Mouse (Mus musculus): ENCODE results near the gene Naga. TPM values are rescaled to one million over a fixed set of nuclear protein-coding genes. Genes with fewer than 3 reads are reported as not detected.
A peak's percentile ranks its signal among the peaks of the same experiment; 100 is the strongest.

The Naga gene
- total RNA-seq (2021) (10 to 100 TPM; 22.6 to 27.0 TPM), polyA plus RNA-seq (2012; rRNA removed) (48.3 and 54.3 TPM in 2 replicates)
- long read RNA-seq, transcript Naga-201 (10 exons, 1,913 nt), result major isoform, 18 of 26 reads
- long read RNA-seq, partial matches to known transcripts, result 2 of 26 reads
- long read RNA-seq, other reads (novel, unspliced or antisense), result 5 of 26 reads

GRCm38 (mm10) chr15:82338593-82339112, at the start of gene Naga, which contains the start of the genes Pheta2 and Smdt1:
Gene Naga (minus strand): TSS chr15:82338925.
Gene Pheta2 (plus strand): TSS chr15:82338942.
Gene Smdt1 (plus strand): TSS chr15:82338959.
- intact Hi-C loops (cut with DNase I), result loop anchor here (5.0 kb wide), 1 partner anchor 71 kb away; no protein-coding TSS in a partner anchor
- Histone ChIP-seq H3K79me2 (replicated peaks; ENCODE audit: control insufficient read depth, insufficient read depth, low read length) (no peaks in the 10 kb centered on the region), H3K4me1 (ENCODE audit: control insufficient read depth, insufficient read depth, low read length) (peaks cover 7% of the 10 kb centered on the region), H3K36me3 (ENCODE audit: control insufficient read depth, insufficient read depth, low read length) (no peaks in the 10 kb centered on the region), H3K27ac (peak within 1 kb of the TSS; percentile 81), H3K4me3 (peak within 1 kb of the TSS; percentile 72), H3K27me3 (ENCODE audit: control insufficient read depth, insufficient read depth, low read length) (no peaks in the 10 kb centered on the region), H3K9ac (ENCODE audit: low read depth, low read length) (peak within 1 kb of the TSS; percentile 69)
- under 1% methylated on average over 41 of the region's 41 CpGs for WGBS
- TF ChIP-seq EP300 (IDR thresholded peaks at IDR 0.05; ENCODE audit: insufficient read depth, low read depth, low read length), result 0 out of 2 replicates have a peak, but pooled peaks have one; percentile 13
- peak; percentile 42 for TF ChIP-seq CTCF (IDR thresholded peaks at IDR 0.05)
- peak; percentile 70 for TF ChIP-seq POLR2A (IDR thresholded peaks at IDR 0.05; ENCODE audit: insufficient read depth, low read depth, low read length)
- DNase-seq, result peak; percentile 98 to 99

GRCm38 (mm10) chr15:82385729-82386128, 47.0 kb upstream of the Naga start:
- H3K9ac ChIP-seq (ENCODE audit: low read depth, low read length), result no peak overlapping the region
- TF ChIP-seq POLR2A (IDR thresholded peaks at IDR 0.05; ENCODE audit: insufficient read depth, low read depth, low read length), result no peak
- TF ChIP-seq EP300 (IDR thresholded peaks at IDR 0.05; ENCODE audit: insufficient read depth, low read depth, low read length), result no peak
- TF ChIP-seq CTCF (IDR thresholded peaks at IDR 0.05), result no peak
- peaks cover 3% of the 10 kb centered on the region; the same call in 1 of the 2 replicates for H3K4me1 ChIP-seq (ENCODE audit: control insufficient read depth, insufficient read depth, low read length)
- no peak overlapping the region for H3K4me3 ChIP-seq
- no peaks in the 10 kb centered on the region for H3K27me3 ChIP-seq (ENCODE audit: control insufficient read depth, insufficient read depth, low read length)
- WGBS, result 98% methylated on average over 2 of the region's 2 CpGs
- intact Hi-C loops (cut with DNase I), result loop anchor here (5.0 kb wide), 1 partner anchor 408 kb away; no protein-coding TSS in a partner anchor
- no peaks in the 10 kb centered on the region for H3K36me3 ChIP-seq (ENCODE audit: control insufficient read depth, insufficient read depth, low read length)
- no peak overlapping the region for H3K27ac ChIP-seq
- no peaks in the 10 kb centered on the region for H3K79me2 ChIP-seq (replicated peaks; ENCODE audit: control insufficient read depth, insufficient read depth, low read length)
- no peak for DNase-seq

GRCm38 (mm10) chr15:82382441-82382840, 43.7 kb upstream of the Naga start:
- H3K9ac ChIP-seq (ENCODE audit: low read depth, low read length), result no peak overlapping the region
- DNase-seq, result no peak
- TF ChIP-seq CTCF (IDR thresholded peaks at IDR 0.05) (no peak), POLR2A (IDR thresholded peaks at IDR 0.05; ENCODE audit: insufficient read depth, low read depth, low read length) (no peak), EP300 (IDR thresholded peaks at IDR 0.05; ENCODE audit: insufficient read depth, low read depth, low read length) (no peak)
- H3K36me3 ChIP-seq (ENCODE audit: control insufficient read depth, insufficient read depth, low read length), result no peaks in the 10 kb centered on the region
- WGBS, result 91% methylated on average over 2 of the region's 2 CpGs
- no peak overlapping the region for H3K4me3 ChIP-seq
- peaks cover 10% of the 10 kb centered on the region for H3K4me1 ChIP-seq (ENCODE audit: control insufficient read depth, insufficient read depth, low read length)
- intact Hi-C loops (cut with DNase I), result no loop called here
- H3K79me2 ChIP-seq (replicated peaks; ENCODE audit: control insufficient read depth, insufficient read depth, low read length), result no peaks in the 10 kb centered on the region
- H3K27ac ChIP-seq, result no peak overlapping the region
- no peaks in the 10 kb centered on the region for H3K27me3 ChIP-seq (ENCODE audit: control insufficient read depth, insufficient read depth, low read length)

GRCm38 (mm10) chr15:82380714-82381062, 42.0 kb upstream of the Naga start:
- DNase-seq, result no peak
- Histone ChIP-seq H3K79me2 (replicated peaks; ENCODE audit: control insufficient read depth, insufficient read depth, low read length) (no peaks in the 10 kb centered on the region), H3K27ac (peak overlapping the region; percentile 86), H3K4me3 (peak overlapping the region; percentile 46), H3K9ac (ENCODE audit: low read depth, low read length) (peak overlapping the region; percentile 26), H3K36me3 (ENCODE audit: control insufficient read depth, insufficient read depth, low read length) (no peaks in the 10 kb centered on the region; the same call in none of the 2 replicates), H3K4me1 (ENCODE audit: control insufficient read depth, insufficient read depth, low read length) (peaks cover 19% of the 10 kb centered on the region), H3K27me3 (ENCODE audit: control insufficient read depth, insufficient read depth, low read length) (no peaks in the 10 kb centered on the region)
- TF ChIP-seq POLR2A (IDR thresholded peaks at IDR 0.05; ENCODE audit: insufficient read depth, low read depth, low read length) (no peak), CTCF (IDR thresholded peaks at IDR 0.05) (peak; percentile 26; the same call in 1 of the 2 replicates)
- intact Hi-C loops (cut with DNase I), result loop anchor here (1.0 kb wide), 1 partner anchor 37 kb away; no protein-coding TSS in a partner anchor
- WGBS, result 20% methylated on average over 7 of the region's 7 CpGs

- WGBS, result 6% methylated on average over 19 of the region's 24 CpGs
- Histone ChIP-seq H3K36me3 (ENCODE audit: control insufficient read depth, insufficient read depth, low read length) (peaks cover 3% of the 10 kb centered on the region), H3K27me3 (ENCODE audit: control insufficient read depth, insufficient read depth, low read length) (no peaks in the 10 kb centered on the region), H3K9ac (ENCODE audit: low read depth, low read length) (peak within 1 kb of the TSS; percentile 94), H3K79me2 (replicated peaks; ENCODE audit: control insufficient read depth, insufficient read depth, low read length) (no peaks in the 10 kb centered on the region), H3K27ac (peak within 1 kb of the TSS; percentile 99), H3K4me3 (peak within 1 kb of the TSS; percentile 60), H3K4me1 (ENCODE audit: control insufficient read depth, insufficient read depth, low read length) (peaks cover 20% of the 10 kb centered on the region)
- intact Hi-C loops (cut with DNase I), result no loop called here
- no peak for TF ChIP-seq CTCF (IDR thresholded peaks at IDR 0.05)
- TF ChIP-seq POLR2A (IDR thresholded peaks at IDR 0.05; ENCODE audit: insufficient read depth, low read depth, low read length), result peak; percentile 85
- no peak for TF ChIP-seq EP300 (IDR thresholded peaks at IDR 0.05; ENCODE audit: insufficient read depth, low read depth, low read length)
- DNase-seq, result peak; percentile 80 to 82
These were observed 41.4 kb upstream of the Naga start, which contains the start of gene Cyp2d22 for GRCm38 (mm10) chr15:82379871-82380713. Gene Cyp2d22 (minus strand): TSS chr15:82380260.
